Mouse (Mus musculus) urinary bladder, postnatal 4 days (tissue): Measurements from ENCODE around the gene Herc2.

Experiments
- DNase-seq, 2 experiments: peaks; one replicate each; pipeline ENCODE4 v3.0.0; 2021 to 2022; ENCODE audit warnings: low spot score in 2 of 2

Herc2 gene

DNA sequence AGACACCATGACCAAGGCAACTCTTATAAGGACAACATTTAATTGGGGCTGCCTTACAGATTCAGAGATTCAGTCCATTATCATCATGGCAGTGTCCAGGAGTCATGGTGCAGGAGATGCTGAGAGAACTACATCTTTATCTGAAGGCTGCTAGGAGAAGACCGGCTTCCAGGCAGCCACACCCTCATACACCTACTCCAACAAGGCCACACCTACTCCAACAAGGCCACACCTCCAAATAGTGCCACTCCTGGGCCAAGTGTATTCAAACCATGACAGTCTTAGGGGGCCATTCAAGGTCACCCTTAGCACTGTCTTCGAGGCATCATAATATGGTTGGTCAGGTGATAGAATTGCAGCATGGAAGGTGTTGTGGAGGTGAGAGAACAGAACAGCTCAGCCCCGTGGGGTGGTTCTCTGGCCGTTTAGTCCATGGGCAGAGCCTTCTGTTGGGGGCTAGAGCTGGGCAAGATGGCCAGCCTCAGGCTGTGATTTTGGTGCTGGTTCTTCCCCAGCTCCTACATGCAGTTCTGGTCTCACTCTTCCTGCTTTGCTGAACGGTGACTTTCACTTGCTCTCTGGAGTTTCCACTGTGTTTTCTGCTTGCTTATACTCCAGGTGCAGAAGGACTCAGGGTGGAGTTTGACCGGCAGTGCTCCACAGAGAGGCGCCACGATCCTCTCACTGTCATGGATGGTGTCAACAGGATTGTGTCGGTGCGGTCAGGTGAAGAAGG lies 151.7 kb downstream of the Herc2 start:
- DNase-seq: no peak

DNA sequence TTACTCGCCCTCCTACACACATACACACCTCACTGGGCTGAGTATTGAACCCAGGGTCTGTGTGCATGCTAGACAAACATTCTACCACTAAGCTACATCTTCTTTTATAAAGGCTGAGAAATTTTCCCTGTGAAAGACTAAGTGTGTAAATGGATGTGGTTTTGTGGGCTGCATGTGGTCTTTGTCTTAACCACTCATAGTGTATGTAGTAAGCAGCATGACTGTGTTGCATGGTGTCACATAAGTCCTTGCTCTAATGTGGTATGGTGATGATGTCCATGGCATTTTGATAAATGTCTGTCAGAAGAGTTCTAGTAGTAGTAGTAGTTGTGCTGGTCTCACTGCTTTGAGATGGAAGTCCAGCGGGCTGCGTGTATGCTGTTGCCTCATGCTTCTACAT lies 152.8 kb downstream of the Herc2 start:
- no peak for DNase-seq

- DNase-seq: no peak
These were observed 153.3 kb downstream of the Herc2 start for GRCm38 (mm10) chr7:56203286-56203685.

- no peak for DNase-seq
These were observed 154.9 kb downstream of the Herc2 start for GRCm38 (mm10) chr7:56204877-56205276.

- no peak for DNase-seq
These were observed 170.8 kb downstream of the Herc2 start for GRCm38 (mm10) chr7:56220811-56221210.

DNA sequence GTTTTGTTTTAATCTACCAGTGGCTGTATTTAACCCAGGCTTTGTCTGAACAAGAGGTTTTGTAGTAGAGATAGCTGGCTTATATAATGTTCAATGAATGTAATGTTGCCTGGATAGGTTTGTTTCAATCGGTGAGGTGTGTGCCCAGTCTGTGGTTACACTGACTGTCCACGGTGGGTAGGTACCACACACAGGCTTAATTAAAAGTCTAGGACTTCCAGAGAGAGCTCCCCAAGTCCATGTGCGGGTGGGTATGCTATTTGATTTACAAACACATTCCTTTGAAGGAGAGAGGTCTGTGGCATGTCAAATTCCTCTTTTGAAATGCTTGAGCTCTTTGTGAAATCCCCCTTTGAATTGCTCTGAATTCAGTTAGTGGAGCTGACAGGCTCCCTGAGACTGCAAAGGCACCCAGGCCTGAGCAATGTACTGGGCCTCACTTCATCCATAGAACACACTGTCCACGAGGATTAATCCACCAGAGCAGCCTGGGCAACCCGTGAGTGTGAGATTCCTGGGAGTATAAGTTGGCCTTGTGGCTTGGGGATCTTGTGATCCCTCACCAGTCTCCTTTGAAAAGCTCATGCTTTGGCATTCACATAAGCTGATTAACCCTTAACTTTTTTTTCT lies 185.9 kb downstream of the Herc2 start:
- no peak for DNase-seq

DNA sequence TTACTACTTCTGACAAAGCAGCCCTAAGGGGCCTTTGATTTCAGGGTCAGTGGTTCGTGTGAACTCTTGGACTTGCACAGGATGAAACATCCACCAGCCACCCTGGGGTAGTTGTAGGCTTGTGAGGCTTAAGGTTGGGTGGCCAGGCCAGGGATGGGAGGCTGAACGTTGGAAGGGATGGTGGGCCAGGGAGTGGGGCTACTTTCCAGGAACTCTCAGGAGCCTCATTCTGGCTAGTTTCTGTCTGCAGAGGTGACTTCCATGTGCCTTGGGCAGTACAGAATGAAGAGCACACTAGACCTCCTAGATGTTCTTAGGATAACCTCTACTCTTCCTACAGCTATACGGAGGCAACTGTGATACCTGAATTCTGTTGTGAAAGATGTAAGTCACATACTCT lies 186.6 kb downstream of the Herc2 start:
- DNase-seq: no peak

- no peak for DNase-seq
These were observed 189.5 kb downstream of the Herc2 start, which contains the start of gene Oca2 for GRCm38 (mm10) chr7:56239543-56239942. Oca2 (plus strand) TSS chr7:56239760.

GRCm38 (mm10) chr7:56254568-56254967 lies 204.6 kb downstream of the Herc2 start:
- no peak for DNase-seq

DNA sequence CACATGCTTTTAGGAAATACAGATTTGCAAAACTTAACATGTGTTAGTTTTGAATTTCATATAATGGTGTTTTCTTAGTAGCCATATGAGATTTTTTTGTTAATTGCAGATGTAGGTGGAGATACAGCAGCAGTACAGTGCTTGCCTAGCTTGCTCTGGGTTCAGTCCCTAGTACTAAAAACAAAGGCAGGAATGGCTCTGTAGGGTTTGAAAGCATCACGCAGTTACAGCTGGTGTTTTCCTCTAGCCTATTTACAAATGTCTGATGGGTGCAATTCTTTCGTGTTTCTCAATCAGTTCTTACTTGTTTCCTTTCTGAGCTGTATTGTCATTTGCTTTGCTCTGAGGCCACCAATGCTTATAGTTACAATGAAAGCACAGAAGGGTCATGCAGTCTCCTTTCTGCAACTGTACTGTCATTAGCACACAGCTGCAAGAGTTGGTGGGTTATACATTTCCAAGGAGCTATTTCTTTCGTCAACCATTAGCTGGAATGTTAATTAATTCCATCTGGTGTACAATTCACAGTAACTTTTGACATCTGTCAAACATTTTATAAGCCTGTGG lies 208.0 kb downstream of the Herc2 start:
- DNase-seq: no peak

DNA sequence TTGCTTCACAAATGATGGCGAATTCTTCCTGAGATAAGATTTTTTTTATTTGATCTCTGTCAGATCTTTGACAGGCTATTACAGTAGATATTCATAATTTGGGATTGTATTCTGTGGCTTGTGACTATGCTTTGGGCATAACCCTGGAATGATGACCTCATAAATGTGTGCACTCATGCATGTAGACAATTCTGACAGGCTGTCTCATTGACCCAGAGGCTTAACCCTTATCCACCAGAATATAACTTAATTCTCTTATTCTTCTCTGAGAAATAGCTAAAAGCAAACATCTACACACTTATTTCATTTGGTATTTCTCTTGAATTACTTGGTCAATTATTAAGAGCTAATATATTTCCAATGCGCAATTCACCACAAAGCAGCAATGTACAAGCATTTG lies 227.5 kb downstream of the Herc2 start:
- no peak for DNase-seq
